Mouse (Mus musculus): ENCODE results near the gene Olfr354.

The Olfr354 gene

GRCm38 (mm10) chr2:36905380-36905779 lies at the start of gene Olfr354:
Gene Olfr354, plus strand, starts transcription at chr2:36905680.
- no peak for DNase-seq (ENCODE audit: low read depth, low spot score)

- no peak for DNase-seq (ENCODE audit: low read depth, low spot score)
Observed at GRCm38 (mm10) chr2:36862560-36862959, 42.9 kb upstream of the Olfr354 start, which contains the start of gene Olfr351. Gene Olfr351, minus strand, starts transcription at chr2:36862660.

DNA sequence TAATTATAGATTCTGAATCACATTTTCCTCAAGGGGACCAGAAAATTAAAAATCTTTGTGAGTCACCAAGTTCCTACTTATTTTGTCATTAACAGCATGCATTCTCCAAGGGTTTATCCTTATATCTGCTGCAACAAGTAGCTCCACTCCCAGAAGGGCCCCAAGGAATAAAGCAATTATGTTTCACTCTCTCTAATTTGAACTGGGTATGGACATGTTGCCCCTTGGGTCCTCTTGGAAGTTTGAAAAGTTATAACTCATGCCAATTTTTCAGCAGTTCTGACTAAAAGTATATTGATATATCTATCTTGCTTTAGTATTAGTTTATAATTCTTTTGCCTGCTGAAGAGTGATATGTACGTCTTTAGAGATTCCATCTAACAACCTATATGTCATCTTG lies 37.3 kb upstream of the Olfr354 start, which contains the start of gene Olfr352:
Gene Olfr352, plus strand, starts transcription at position 301 of the 400 bp plus-strand sequence.
- DNase-seq (ENCODE audit: low read depth, low spot score), result no peak

DNA sequence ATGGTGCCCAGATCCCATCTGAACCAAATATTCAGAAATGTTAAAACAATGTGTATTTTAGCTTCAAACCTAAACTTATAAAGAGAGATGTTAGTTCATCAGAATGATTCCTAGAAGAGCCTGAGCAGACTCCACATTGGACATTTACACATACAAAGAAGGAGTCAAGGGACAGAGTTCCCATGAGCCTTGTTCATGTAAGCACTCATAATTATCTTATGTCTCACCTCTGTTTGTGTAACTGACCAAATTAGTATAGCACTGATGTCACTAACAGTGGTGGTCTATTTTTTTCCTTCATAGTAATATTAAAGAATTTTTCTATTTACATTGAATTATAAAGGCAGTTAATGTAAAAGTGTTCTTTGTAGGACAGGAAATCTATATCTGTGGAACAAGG lies 12.6 kb upstream of the Olfr354 start, which contains the start of gene Olfr353:
Gene Olfr353, minus strand, starts transcription at position 101 of the 400 bp plus-strand sequence.
- no peak for DNase-seq (ENCODE audit: low read depth, low spot score)

DNA sequence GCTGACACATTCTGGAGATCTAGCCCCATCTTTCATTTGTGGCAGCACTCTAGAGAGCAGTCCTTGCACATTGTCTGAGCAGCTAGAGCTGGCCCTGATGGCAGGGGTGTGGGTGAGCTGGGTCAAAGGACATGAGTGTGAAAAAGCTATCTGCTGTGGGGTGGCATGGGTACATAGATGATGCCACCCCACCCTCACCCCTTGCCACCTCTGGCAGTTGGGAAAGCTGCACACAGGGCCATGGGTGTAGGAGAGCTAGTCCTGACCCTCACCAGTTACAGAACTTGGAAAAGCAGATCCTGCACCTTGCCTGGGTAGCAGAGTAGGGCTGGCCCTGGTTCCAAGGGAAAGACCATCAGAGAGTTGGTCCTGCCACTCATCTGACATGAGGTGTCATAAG lies 8.4 kb upstream of the Olfr354 start:
- DNase-seq (ENCODE audit: low read depth, low spot score), result no peak

- DNase-seq (ENCODE audit: low read depth, low spot score), result no peak
Observed at GRCm38 (mm10) chr2:36928797-36929196, 23.3 kb downstream of the Olfr354 start, which contains the start of gene Olfr355. Gene Olfr355, minus strand, starts transcription at chr2:36928897.

DNA sequence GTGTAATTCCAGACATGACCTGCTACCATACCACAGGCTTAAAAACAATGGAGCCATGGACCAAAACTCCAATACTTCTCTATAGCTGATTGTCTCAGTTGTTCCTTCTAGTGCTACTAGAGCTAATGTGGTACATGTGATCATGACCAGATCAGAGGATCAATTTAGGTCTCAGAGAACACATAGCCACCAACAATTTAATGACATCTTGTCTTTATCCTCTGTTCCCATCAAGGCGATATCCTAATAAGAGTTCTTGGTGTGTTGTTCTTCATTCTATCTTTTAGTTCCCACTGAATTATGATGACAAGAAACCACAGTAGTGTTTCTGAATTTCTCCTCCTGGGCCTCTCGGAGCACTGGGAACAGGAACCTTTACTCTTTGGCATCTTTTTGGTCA lies 31.3 kb downstream of the Olfr354 start, which contains the start of gene Olfr356:
Gene Olfr356, plus strand, starts transcription at position 301 of the 400 bp plus-strand sequence.
- DNase-seq (ENCODE audit: low read depth, low spot score), result no peak
